Mouse (Mus musculus) left cerebral cortex, postnatal 36 days (tissue): Measurements from ENCODE around the gene Mia. TPM values are rescaled to one million over a fixed set of nuclear protein-coding genes. Genes with fewer than 3 reads are reported as not detected.

ENCODE experiments used
- DNase-seq, 2 experiments: peaks; one replicate each; pipeline ENCODE4 v3.0.0; 2021 to 2022; ENCODE audit warnings: low spot score in 2 of 2, mixed read lengths in 1 of 2
- intact Hi-C: fragments of 180-260 bp; cut with DNase I; formaldehyde crosslinking; loops from one replicate; pipeline ENCODE4 v1.15.1; 2025
- total RNA-seq, 2 experiments: library from RNA; stranded (reverse); gene quantifications; 2 replicates each; pipeline ENCODE4 v1.2.3; 2021

Gene Mia
- total RNA-seq, 2 experiments from 2014 or later: 1.2 to 1.9 TPM

- intact Hi-C loops: no loop called here
Observed at GRCm38 (mm10) chr7:27192434-27192833, 11.5 kb upstream of the Mia start.

GRCm38 (mm10) chr7:27189271-27189931 is 8.4 kb upstream of the Mia start:
- no peak for DNase-seq
- intact Hi-C loops: no loop called here

More at GRCm38 (mm10) chr7:27192434-27192833, 11.5 kb upstream of the Mia start:
- no peak for DNase-seq

GRCm38 (mm10) chr7:27185986-27186385 is 5.0 kb upstream of the Mia start:
- intact Hi-C loops: no loop called here

GRCm38 (mm10) chr7:27184964-27185363 is 4.0 kb upstream of the Mia start:
- intact Hi-C loops: no loop called here
- no peak for DNase-seq

More at GRCm38 (mm10) chr7:27185986-27186385, 5.0 kb upstream of the Mia start:
- no peak for DNase-seq

- intact Hi-C loops: no loop called here
- DNase-seq: no peak
Observed at GRCm38 (mm10) chr7:27182498-27182897, 1.5 kb upstream of the Mia start.

GRCm38 (mm10) chr7:27180036-27180435 is 921 bp downstream of the Mia start:
- no peak for DNase-seq
- intact Hi-C loops: no loop called here

- DNase-seq: no peak
- intact Hi-C loops: no loop called here
Observed at GRCm38 (mm10) chr7:27179217-27179918, 1.6 kb downstream of the Mia start.

GRCm38 (mm10) chr7:27178324-27179216 is 2.4 kb downstream of the Mia start, which contains the start of gene Rab4b:
Gene Rab4b, minus strand, starts transcription at chr7:27178896.
- intact Hi-C loops: no loop called here
- DNase-seq: peak; percentile 99 to 100

GRCm38 (mm10) chr7:27177942-27178323 is 3.0 kb downstream of the Mia start:
- intact Hi-C loops: no loop called here
- DNase-seq: no peak

GRCm38 (mm10) chr7:27174896-27175295 is 6.1 kb downstream of the Mia start:
- DNase-seq: no peak
- intact Hi-C loops: no loop called here

- no peak for DNase-seq
- intact Hi-C loops: no loop called here
Observed at GRCm38 (mm10) chr7:27174496-27174895, 6.5 kb downstream of the Mia start.

GRCm38 (mm10) chr7:27170981-27171380 is 10.0 kb downstream of the Mia start:
- intact Hi-C loops: no loop called here
- no peak for DNase-seq

GRCm38 (mm10) chr7:27168371-27168770 is 12.6 kb downstream of the Mia start:
- intact Hi-C loops: loop anchor here (5.0 kb wide), 1 partner anchor 64 kb away; the partner anchor contains the start of gene Coq8b
- no peak for DNase-seq

GRCm38 (mm10) chr7:27167475-27168094 is 13.4 kb downstream of the Mia start:
- no peak for DNase-seq
- intact Hi-C loops: loop anchor here (5.0 kb wide), 1 partner anchor 65 kb away; the partner anchor contains the start of gene Coq8b

- intact Hi-C loops: loop anchor here (5.0 kb wide), 1 partner anchor 65 kb away; the partner anchor contains the start of gene Coq8b
Observed at GRCm38 (mm10) chr7:27166614-27167474, 14.1 kb downstream of the Mia start, which contains the start of gene Egln2. Gene Egln2, minus strand, starts transcription at chr7:27166802.

GRCm38 (mm10) chr7:27166229-27166613 is 14.7 kb downstream of the Mia start:
- intact Hi-C loops: loop anchor here (5.0 kb wide), 1 partner anchor 66 kb away; the partner anchor contains the start of gene Coq8b
- peak; percentile 74 to 79 for DNase-seq

More at GRCm38 (mm10) chr7:27166614-27167474, 14.1 kb downstream of the Mia start, which contains the start of gene Egln2:
- peak; percentile 94 to 95 for DNase-seq

GRCm38 (mm10) chr7:27165696-27166095 is 15.3 kb downstream of the Mia start:
- intact Hi-C loops: loop anchor here (5.0 kb wide), 1 partner anchor 67 kb away; the partner anchor contains the start of gene Coq8b
- DNase-seq: no peak

GRCm38 (mm10) chr7:27165007-27165655 is 15.8 kb downstream of the Mia start:
- intact Hi-C loops: loop anchor here (5.0 kb wide), 1 partner anchor 67 kb away; the partner anchor contains the start of gene Coq8b
- no peak for DNase-seq
